Mouse (Mus musculus): Measurements from ENCODE around the gene Gm49368. TPM values are rescaled to one million over a fixed set of nuclear protein-coding genes. Genes with fewer than 3 reads are reported as not detected.

The Gm49368 gene
- total and polyA plus RNA-seq, 2 experiments: 0.09 TPM; not detected in 1

- DNase-seq (ENCODE audit: extremely low read depth, low read depth, low spot score): no peak
- H3K9ac ChIP-seq (ENCODE audit: low read depth, low read length): no peak overlapping the region
- H3K27me3 ChIP-seq (ENCODE audit: control insufficient read depth, insufficient read depth, low read length): no peaks in the 10 kb centered on the region
- H3K79me2 ChIP-seq (ENCODE audit: control insufficient read depth, insufficient read depth, low read length): no peaks in the 10 kb centered on the region
- H3K36me3 ChIP-seq (ENCODE audit: control insufficient read depth, insufficient read depth, low read length): no peaks in the 10 kb centered on the region
- no peak overlapping the region for H3K4me3 ChIP-seq (ENCODE audit: insufficient read depth, low read depth, low read length)
- WGBS: 94% methylated on average over 7 of the region's 7 CpGs
- no peak for TF ChIP-seq POLR2A (IDR thresholded peaks at IDR 0.05; ENCODE audit: extremely low read depth, insufficient read depth, low read length)
- no peak for TF ChIP-seq CTCF (IDR thresholded peaks at IDR 0.05; ENCODE audit: low read depth, low read length)
- no peak overlapping the region for H3K27ac ChIP-seq (replicated peaks; ENCODE audit: insufficient read depth, low read depth, low read length)
- H3K4me1 ChIP-seq (ENCODE audit: control insufficient read depth, insufficient read depth, low read length): no peaks in the 10 kb centered on the region
Measured at GRCm38 (mm10) chr7:128107462-128107861, 45.0 kb downstream of the Gm49368 start.

- WGBS: 70% methylated on average over 2 of the region's 2 CpGs
Measured at GRCm38 (mm10) chr7:128110314-128110713, 47.8 kb downstream of the Gm49368 start.

GRCm38 (mm10) chr7:128112131-128112530 is 49.6 kb downstream of the Gm49368 start:
- Histone ChIP-seq H3K4me1 (ENCODE audit: control insufficient read depth, insufficient read depth, low read length) (no peaks in the 10 kb centered on the region), H3K27me3 (ENCODE audit: control insufficient read depth, insufficient read depth, low read length) (no peaks in the 10 kb centered on the region), H3K4me3 (ENCODE audit: insufficient read depth, low read depth, low read length) (no peak overlapping the region), H3K9ac (ENCODE audit: low read depth, low read length) (no peak overlapping the region), H3K27ac (replicated peaks; ENCODE audit: insufficient read depth, low read depth, low read length) (no peak overlapping the region), H3K36me3 (ENCODE audit: control insufficient read depth, insufficient read depth, low read length) (no peaks in the 10 kb centered on the region), H3K79me2 (ENCODE audit: control insufficient read depth, insufficient read depth, low read length) (no peaks in the 10 kb centered on the region)
- no peak for TF ChIP-seq POLR2A (IDR thresholded peaks at IDR 0.05; ENCODE audit: extremely low read depth, insufficient read depth, low read length)
- WGBS: 87% methylated on average over 11 of the region's 11 CpGs
- DNase-seq (ENCODE audit: extremely low read depth, low read depth, low spot score): no peak

More at GRCm38 (mm10) chr7:128110314-128110713, 47.8 kb downstream of the Gm49368 start:
- no peaks in the 10 kb centered on the region for H3K79me2 ChIP-seq (ENCODE audit: control insufficient read depth, insufficient read depth, low read length)
- H3K4me1 ChIP-seq (ENCODE audit: control insufficient read depth, insufficient read depth, low read length): no peaks in the 10 kb centered on the region
- DNase-seq (ENCODE audit: extremely low read depth, low read depth, low spot score): no peak
- no peak overlapping the region for H3K9ac ChIP-seq (ENCODE audit: low read depth, low read length)
- no peak for TF ChIP-seq POLR2A (IDR thresholded peaks at IDR 0.05; ENCODE audit: extremely low read depth, insufficient read depth, low read length)
- no peak for TF ChIP-seq CTCF (IDR thresholded peaks at IDR 0.05; ENCODE audit: low read depth, low read length)
- no peak overlapping the region for H3K27ac ChIP-seq (replicated peaks; ENCODE audit: insufficient read depth, low read depth, low read length)
- no peak overlapping the region for H3K4me3 ChIP-seq (ENCODE audit: insufficient read depth, low read depth, low read length)
- no peaks in the 10 kb centered on the region for H3K36me3 ChIP-seq (ENCODE audit: control insufficient read depth, insufficient read depth, low read length)
- H3K27me3 ChIP-seq (ENCODE audit: control insufficient read depth, insufficient read depth, low read length): no peaks in the 10 kb centered on the region

GRCm38 (mm10) chr7:128114371-128115105 is 52.1 kb downstream of the Gm49368 start:
- WGBS: 94% methylated on average over 11 of the region's 11 CpGs
- H3K4me1 ChIP-seq (ENCODE audit: control insufficient read depth, insufficient read depth, low read length): no peaks in the 10 kb centered on the region
- no peak overlapping the region for H3K27ac ChIP-seq (replicated peaks; ENCODE audit: insufficient read depth, low read depth, low read length)
- H3K36me3 ChIP-seq (ENCODE audit: control insufficient read depth, insufficient read depth, low read length): no peaks in the 10 kb centered on the region
- no peak overlapping the region for H3K9ac ChIP-seq (ENCODE audit: low read depth, low read length)
- H3K27me3 ChIP-seq (ENCODE audit: control insufficient read depth, insufficient read depth, low read length): no peaks in the 10 kb centered on the region
- H3K4me3 ChIP-seq (ENCODE audit: insufficient read depth, low read depth, low read length): no peak overlapping the region
- DNase-seq (ENCODE audit: extremely low read depth, low read depth, low spot score): no peak
- no peaks in the 10 kb centered on the region for H3K79me2 ChIP-seq (ENCODE audit: control insufficient read depth, insufficient read depth, low read length)
- TF ChIP-seq CTCF (IDR thresholded peaks at IDR 0.05; ENCODE audit: low read depth, low read length) (no peak), POLR2A (IDR thresholded peaks at IDR 0.05; ENCODE audit: extremely low read depth, insufficient read depth, low read length) (no peak)

GRCm38 (mm10) chr7:128115211-128115958 is 52.9 kb downstream of the Gm49368 start:
- no peaks in the 10 kb centered on the region for H3K4me1 ChIP-seq (ENCODE audit: control insufficient read depth, insufficient read depth, low read length)
- no peak overlapping the region for H3K9ac ChIP-seq (ENCODE audit: low read depth, low read length)
- no peak for DNase-seq (ENCODE audit: extremely low read depth, low read depth, low spot score)
- H3K27me3 ChIP-seq (ENCODE audit: control insufficient read depth, insufficient read depth, low read length): no peaks in the 10 kb centered on the region
- H3K4me3 ChIP-seq (ENCODE audit: insufficient read depth, low read depth, low read length): no peak overlapping the region
- 69% methylated on average over 5 of the region's 5 CpGs for WGBS
- no peaks in the 10 kb centered on the region for H3K79me2 ChIP-seq (ENCODE audit: control insufficient read depth, insufficient read depth, low read length)
- TF ChIP-seq POLR2A (IDR thresholded peaks at IDR 0.05; ENCODE audit: extremely low read depth, insufficient read depth, low read length): no peak
- TF ChIP-seq CTCF (IDR thresholded peaks at IDR 0.05; ENCODE audit: low read depth, low read length): no peak
- no peaks in the 10 kb centered on the region for H3K36me3 ChIP-seq (ENCODE audit: control insufficient read depth, insufficient read depth, low read length)
- H3K27ac ChIP-seq (replicated peaks; ENCODE audit: insufficient read depth, low read depth, low read length): no peak overlapping the region

GRCm38 (mm10) chr7:128116396-128116795 is 53.9 kb downstream of the Gm49368 start:
- 90% methylated on average over 5 of the region's 5 CpGs for WGBS
- Histone ChIP-seq H3K27ac (replicated peaks; ENCODE audit: insufficient read depth, low read depth, low read length) (no peak overlapping the region), H3K4me1 (ENCODE audit: control insufficient read depth, insufficient read depth, low read length) (no peaks in the 10 kb centered on the region), H3K9ac (ENCODE audit: low read depth, low read length) (no peak overlapping the region), H3K4me3 (ENCODE audit: insufficient read depth, low read depth, low read length) (no peak overlapping the region), H3K79me2 (ENCODE audit: control insufficient read depth, insufficient read depth, low read length) (no peaks in the 10 kb centered on the region), H3K36me3 (ENCODE audit: control insufficient read depth, insufficient read depth, low read length) (no peaks in the 10 kb centered on the region), H3K27me3 (ENCODE audit: control insufficient read depth, insufficient read depth, low read length) (no peaks in the 10 kb centered on the region)
- no peak for DNase-seq (ENCODE audit: extremely low read depth, low read depth, low spot score)
- TF ChIP-seq CTCF (IDR thresholded peaks at IDR 0.05; ENCODE audit: low read depth, low read length): no peak
- TF ChIP-seq POLR2A (IDR thresholded peaks at IDR 0.05; ENCODE audit: extremely low read depth, insufficient read depth, low read length): no peak
